Mouse (Mus musculus) lung, adult 18-20 months (tissue): ENCODE data around the gene Ntng1.

Source experiments
- DNase-seq, 2 experiments: peaks; one replicate each; pipeline ENCODE4 v3.0.0; 2022; ENCODE audit warnings: mixed read lengths in 2 of 2

The Ntng1 gene

DNA sequence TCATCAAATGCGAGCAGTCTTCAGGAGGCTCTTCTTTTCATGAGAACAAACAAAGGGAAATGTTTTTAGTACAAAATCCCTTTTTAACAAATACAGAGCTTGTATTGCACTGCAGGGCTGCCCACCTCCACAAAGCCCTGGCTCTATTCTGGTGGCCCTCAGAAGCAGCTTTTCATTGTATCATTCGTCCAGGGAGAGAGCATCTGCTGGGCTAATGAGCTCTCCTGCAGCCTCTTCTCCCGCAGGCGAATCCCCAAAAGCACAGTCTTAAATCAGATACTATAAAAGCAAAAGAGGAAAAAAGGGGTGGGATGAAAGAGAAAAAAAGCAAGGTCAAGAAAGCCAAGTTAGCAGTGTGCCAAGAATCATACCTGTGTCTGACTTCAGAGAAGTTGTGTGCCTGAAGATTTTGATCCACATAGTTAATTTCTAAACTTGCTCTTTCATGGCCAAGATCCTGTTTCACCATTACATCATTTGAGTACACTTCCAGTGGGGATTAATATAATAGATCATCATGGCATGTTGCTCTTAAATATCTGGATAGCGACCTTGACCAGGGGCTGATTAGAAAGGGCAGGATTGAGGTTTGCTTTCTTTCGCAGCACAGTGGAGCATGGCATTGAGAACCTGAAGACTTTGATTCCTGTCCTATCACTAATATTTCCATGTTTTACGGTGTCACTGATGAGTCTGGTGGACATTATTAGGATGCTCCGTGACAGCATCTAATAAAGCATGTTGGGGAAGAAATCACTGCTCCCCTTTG, 225.7 kb downstream of the Ntng1 start:
- DNase-seq = no peak

DNA sequence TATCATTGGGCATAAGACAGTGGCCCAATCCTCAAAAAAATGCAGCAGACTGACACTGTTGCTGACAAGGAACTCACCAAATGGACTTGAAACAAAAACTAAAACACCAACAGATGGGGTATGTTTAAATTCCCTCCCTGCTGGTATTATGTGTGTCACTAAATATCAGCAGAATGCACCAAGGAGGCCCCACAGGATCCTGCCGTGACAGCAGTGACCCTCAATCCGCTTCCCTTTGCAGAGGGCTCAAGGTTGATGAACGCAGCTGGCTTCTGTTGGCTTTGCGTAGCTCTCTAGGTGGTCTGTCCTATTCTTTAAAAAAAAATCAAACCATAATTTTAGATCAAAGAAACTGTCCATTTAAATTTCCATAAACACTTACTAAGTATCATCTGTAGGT, 226.7 kb downstream of the Ntng1 start:
- DNase-seq = no peak

DNA sequence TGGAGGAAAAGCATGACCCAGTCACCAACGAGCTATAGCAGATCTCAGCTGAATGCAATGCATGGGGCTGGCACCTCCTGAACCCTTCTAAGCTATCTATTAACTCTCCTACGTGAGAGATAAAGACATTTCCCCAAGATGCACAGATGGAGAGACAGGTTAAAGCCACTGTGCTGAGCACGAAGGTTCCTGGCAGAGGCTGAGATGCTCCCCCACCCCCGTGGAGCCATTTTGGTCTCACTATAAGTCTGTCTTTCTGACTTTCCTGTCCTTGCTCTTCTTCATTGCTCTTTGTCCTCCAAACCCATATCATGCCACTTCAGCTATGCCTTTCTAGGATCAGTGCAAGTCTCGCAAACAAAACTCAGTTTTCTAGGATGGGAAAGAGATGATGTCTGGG, 229.6 kb downstream of the Ntng1 start:
- no peak for DNase-seq

DNA sequence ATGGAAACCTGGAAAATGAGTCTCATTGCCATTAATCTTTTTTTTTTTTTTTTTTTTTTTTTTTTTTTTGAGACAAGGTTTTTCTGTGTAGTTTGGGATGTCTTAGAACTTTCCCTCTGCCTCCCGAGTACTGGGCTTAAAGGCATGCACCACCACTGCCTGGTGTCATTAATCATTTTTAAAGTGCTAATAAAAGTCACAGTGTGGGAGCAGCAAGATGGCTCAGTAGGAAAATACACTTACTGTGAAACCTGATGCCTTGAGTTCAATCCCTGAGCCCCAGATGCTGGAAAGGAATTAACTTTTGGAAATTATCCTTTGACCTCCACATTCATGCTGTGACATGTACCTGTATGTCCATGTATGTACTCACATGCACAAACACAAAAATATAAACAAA, 253.2 kb downstream of the Ntng1 start:
- DNase-seq = no peak

DNA sequence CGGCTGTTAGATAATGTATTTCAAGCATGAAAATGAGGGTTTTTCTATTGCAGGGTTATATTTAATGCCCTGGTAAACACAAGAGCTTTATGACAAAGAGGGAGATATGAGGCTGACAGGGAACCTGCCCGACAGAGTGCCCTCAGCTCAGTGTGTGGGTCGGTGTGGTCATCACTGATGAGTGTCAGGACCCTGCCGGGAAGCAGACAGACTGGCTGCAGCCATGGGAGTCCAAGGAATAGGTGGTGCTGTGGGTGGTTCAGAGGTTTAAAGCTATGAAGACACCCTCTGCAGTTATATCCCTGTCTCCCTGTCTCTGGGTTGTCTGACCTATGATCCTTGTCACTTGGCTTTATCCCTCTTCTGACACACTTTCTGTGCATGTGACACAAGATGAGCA, 258.1 kb downstream of the Ntng1 start:
- no peak for DNase-seq

DNA sequence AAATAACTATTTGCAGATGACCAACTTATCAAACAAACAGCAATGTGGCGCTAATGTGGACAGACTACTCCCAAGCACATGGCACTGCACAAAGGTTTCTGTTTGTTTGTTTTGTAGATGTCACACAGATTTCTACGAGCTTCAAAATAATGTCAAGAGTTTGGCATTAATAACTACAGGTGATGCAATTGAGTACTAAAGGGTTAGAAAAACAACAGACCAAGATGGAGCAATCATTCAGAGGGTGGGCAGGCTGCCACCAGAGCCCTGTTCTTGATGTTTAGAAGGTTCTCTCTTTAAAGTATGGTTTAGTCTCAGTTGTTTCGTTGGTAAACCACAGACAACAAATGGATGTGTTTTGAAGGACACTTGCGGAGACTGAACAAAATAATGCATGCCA, 264.8 kb downstream of the Ntng1 start:
- peak; percentile 9 to 42 for DNase-seq

DNA sequence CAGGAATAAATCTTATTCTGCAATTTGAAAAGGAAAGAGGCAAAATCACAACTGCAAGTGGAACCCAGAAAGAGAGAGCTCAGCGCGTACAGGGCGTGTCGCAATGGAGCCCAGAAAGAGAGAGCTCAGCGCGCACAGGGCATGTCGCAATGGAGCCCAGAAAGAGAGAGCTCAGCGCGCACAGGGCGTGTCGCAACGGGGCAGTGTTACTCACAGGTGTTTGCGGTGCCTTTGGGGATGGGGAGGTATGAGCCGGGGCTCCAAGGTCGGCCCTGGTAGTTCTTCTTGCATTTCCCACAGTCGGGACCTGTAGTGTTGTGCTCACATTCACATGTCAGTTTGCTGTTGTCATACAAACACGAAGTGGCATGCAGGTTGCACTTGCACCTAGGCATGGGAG, 271.8 kb downstream of the Ntng1 start:
- peak in 1 of 2 experiments; percentile 9 for DNase-seq

DNA sequence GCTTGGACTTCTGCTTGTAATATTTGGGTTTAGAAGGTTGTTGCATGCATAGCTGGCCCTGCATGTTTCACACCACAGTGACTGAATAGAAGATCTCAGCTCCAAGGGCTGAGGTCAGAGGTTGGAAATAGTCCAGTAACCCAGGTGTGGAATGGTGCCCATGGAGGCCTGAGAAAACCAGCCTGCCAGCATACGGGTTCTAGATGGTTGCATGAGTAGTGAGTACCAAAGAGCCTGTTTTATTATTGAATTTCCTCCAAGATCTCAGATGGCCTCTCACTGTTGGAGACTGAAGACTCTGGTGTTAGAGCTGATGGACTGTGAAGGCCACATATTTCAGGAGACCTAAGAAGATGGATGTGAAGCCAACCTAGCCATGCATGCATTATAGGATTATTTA, 285.5 kb downstream of the Ntng1 start:
- DNase-seq = no peak

DNA sequence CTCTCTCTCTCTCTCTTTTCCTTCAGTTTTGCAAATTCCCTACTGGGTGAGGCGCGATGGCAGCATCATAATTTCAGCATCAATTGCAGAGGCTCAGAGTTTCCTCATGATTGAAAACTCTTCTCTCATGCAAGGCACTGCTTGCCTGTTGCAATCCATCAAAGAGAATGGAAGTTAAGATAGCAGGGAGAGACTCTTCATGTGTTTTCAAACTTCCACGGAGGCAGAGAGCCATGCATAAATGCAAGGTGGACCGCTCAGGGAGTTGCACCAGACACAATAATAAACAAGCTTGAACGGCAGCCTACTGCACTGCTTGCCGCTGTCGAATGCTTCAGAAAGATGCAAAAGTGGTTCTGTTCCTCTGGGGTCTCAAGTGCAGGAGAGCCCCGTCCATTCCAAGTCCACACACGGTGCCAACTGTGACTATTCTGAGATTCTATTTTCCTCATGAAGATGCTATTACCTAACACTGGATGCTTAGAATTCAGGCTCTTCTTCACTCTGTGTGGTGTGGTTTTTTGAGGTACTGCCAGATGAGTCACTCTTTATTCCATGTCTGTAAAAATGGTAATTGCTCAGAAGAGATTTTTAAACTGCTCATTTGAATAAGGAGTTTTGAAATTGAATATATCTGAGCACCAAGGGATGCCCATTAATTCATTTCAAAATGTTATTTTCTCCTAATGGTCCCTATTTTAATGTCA, 289.2 kb downstream of the Ntng1 start:
- no peak for DNase-seq

DNA sequence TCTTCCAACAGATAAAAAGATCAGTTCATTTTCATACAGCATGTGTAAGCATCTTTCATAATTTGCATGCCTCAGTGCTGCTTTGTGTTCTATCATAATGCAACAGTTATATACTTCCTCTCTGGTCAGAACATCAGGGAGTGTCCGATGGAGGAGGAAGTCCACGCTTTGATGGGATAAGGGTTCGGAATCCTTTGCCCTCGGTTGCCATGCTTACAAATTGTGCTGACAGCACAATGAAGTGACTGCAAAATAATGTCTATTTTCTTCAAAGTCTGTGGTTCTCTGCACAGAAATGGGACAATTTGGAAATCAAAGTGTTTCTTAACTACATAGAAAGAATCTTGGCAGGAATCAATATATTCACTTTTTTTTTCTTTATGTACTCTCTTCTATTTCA, 297.2 kb downstream of the Ntng1 start:
- no peak for DNase-seq

DNA sequence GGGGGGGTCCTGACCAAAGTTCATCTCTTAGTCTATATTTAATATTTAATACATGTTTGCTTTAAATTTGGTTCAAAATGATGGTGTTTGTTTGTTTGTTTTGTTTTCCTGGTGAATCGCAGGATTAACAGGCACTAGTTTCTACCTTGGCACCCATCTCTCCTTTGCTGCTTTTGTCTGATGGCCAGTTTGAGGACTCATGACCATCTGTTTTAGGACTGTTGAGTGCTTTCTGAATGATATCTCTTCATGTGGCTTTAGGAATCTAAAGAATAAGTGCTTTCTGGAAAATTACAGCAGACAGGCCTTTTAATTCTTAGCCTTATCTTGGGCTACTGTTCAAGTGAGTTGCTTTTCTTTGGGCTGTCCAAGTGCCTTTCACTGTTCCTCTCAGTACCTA, 318.0 kb downstream of the Ntng1 start:
- DNase-seq = no peak

DNA sequence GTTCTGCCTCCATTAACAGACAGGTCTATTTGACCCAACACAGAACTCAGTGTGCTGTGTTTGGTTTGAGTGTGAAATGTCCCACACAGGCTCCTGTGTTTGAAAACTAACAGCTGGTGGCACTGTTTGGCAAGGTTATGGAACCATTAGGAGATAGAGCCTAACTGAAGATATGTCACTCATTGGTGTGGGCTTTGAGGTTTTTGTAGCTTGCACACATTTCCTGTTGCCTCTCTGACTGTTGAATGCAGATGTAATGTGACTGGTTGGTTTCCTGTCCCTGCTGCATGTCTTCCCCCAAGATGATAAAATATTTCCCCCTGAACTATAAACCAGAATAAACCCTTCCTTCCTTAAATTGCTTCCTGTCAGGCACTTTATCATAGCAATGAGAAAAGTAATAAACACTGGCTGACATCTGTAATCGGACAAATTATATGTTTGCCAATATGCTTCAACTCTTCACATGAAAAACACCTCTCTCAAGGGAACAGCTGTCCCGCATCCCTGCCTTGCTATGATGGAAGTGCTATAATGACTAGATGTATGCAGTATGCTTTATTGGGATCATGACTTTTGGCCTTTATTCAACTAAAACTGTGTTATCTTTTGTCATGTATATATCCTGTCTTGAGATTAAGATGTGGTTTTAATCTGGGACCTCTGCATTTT, 320.9 kb downstream of the Ntng1 start:
- no peak for DNase-seq

DNA sequence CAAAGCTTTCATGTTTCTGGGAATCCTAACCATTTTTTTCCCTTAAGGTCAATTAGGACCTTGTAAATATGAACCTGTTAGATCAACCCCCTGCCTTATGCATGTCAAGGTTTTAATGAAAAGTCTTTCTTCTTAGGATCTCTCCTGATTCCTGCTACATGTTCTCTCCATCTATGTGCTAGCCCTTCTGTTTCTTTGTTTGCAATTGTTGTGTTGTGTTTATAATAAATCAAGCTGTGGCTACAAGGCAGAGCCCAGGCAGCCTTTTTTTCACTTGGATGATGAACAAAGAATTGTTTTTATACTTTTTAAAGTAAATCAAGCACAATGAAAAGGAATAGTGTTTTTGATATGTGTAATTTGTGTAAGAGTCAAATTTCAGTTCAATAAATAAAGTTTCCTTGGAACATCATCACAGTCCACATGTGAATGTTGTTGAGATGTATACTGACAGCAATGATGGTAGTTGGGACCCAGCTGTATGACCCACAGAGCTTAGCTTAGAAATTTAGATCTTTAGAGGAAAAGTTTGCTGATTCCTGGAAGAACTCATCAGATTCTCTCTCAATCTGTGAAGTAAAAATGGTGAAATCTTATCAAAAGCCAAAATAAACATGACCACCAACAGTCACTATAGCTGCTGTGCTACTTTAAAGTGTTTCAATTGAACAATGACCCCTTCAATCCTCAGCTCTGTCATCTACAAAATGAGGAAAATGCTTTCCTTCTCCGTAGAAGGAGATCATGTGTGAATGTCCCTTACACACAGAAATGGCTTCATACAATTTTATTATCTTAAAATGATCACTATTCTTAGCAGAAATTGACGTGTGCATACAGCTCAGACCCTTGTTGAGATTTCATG, 324.8 kb downstream of the Ntng1 start:
- DNase-seq = no peak

DNA sequence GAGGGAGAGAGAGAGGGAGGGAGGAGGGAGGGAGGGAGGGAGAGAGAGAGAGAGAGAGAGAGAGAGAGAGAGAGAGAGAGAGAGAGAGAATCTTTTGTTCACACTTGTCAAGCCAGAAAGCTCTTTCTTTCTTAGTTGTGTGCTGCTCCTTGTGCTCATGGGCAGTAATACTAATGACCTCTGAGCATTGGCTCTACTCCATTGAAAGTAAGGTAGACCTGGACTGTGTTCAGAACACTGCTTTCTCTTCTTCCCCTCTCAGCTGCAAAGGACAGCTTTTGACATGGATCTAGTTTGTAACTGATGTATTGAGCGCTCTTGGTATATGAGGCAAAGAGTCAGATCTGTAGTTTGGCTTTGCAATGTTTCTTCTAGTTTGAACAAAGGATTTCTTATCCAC, 334.7 kb downstream of the Ntng1 start:
- no peak for DNase-seq

DNA sequence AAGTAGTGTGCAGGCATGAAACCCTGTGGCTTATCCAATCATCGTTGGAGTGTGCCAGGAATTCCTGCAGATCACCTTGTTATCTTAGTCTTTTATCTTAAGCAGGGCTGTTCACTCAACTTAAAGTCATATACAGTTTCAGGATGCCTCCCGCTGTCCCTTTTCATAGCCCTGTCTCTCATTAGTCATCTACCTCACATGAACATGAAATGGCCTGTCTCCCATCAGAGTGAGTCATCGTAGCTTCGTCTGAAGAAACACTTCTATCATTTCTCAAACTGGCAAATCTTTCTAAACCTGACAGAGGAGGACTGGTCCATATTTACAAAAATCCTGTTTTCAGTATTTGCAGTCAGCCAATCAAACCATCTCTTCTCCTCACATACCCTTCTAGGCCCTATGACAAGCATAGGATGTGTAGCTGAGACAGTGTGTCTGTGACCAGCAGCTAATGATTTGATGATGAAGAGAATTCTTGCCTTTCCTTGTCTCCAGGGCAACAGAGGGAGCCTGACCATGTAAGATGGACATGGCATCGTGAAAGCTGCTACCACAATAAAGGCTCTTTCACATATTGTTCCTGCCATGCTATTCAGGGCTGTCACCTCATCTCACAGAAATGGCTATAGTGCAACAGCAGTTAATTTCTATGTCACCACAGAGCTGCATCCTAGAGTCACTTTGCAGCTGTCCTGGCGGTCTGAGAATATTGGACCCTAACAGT, 336.4 kb downstream of the Ntng1 start:
- DNase-seq = no peak

DNA sequence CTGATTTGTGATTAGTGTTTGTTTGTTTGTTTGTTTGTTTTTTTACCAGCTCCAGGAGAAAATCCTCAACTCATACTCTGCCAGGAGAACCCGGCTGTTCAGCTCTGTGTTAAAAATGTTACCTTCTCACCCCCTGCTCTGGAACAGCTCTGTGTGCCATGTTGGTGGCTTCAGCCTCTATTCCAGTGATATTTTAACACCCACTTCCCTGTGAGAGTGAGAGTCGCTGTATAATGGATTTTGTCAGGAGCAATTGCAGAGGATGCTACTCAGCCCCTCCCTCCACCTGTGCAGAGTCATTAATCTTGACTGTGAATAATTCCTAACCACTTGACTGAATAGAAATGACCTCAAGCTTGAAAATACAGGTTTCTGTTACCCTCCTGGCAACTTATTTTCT, 339.7 kb downstream of the Ntng1 start:
- no peak for DNase-seq

DNA sequence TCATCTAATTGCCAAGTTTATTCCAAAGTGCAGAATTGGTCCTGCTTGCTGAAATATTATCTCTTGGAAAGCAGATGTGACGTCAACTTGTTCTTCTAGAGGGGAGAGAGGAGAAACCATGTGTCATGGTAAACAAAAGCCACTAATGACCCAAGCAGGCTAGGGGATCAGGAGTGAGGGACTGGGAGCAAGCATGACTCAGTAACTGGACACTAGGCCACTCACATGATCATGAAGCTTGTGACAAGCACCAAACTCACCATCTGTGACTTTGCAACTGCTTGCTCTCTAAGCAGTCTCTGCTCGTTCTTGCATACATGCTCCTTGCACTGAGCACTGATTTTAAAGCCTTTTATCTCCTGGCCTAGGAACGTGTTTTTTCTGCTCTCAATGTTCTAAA, 340.2 kb downstream of the Ntng1 start:
- no peak for DNase-seq

DNA sequence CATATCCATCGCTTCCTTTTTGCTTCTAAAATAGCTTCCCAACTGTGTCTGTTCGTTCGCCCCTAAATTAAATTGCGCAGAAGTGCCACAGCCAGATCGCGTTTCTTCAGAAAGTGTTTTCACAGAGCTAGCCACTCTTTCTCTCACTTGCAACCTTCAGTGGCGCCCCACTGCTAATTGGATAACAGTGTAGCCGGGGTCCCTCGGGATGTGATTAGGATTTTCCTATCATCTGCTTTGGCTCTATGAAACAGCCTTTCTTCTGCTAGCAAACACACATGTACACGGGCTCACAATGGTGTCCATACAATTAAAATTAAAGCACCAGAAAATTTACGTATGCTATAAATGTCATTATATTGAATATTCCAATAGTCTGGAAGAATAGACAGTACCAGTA, 346.5 kb downstream of the Ntng1 start:
- DNase-seq = no peak

DNA sequence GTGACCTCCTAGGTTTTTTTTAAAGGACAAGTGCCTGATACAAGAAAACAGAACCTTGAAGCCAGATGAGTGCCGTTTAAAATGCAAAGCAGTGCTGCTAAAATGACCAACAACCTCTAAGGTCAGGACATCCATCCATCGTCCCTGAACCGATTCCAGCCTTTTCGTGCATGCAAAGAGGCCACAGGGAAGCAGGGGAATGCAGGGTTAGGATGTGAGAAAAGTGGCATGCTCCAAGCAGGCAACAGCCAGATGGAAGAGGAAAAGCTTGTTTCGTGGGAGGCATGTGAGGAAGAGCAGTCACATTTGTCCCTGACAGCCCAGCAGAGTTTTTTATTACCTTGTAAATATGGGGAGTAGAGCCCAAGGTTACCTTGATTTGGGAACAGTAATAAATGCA, 360.6 kb downstream of the Ntng1 start:
- no peak for DNase-seq

DNA sequence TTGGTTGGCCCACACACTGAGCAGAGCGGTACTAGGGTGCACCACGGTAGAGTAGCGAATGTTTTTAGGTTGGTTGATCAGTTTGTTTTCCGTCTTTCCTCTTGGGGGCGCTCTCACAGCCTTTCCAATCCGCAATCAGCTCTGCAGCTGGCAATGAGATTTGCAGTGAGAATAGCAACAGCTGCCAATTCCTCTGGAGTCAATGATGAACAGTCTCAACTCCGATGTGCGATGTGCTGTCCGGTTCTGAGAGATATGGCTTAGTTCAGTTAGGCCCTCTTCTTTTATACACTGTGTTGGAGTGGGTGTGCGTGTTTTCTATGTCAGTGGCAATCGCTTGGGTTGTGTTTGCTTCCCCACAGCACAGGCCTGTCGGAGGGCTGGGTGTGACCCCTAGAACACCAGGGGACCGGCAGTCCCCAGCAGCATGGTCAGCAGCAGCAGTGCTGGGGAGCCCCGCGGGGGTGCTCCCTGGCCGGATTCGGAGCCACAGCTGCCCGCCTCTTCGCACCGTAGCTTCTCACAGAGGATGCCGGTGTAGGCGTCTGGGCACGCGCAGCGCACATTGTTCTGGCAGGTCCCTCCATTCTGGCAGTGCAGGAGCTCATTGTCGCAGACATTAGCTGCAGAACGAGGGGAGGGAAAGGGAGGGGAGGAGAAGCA, 361.4 kb downstream of the Ntng1 start:
- peak in 1 of 2 experiments; percentile 0 for DNase-seq

DNA sequence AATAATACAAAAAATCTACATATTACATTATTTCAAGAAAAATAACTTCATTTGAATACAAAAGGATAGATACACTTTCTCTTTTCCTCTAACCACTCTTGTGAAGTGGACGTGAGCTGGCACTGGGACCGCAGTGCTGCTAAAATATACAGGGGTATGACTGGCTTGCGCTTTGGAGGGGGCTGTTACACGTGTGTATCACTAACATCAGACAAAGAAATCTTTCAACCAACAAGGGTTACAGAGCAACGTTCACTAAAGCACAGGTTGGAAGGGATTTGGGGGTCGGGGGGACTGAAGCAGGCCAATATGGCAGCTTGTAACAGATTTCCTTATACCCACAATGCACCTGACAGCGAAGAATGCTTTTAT, 361.9 kb downstream of the Ntng1 start:
- no peak for DNase-seq

DNA sequence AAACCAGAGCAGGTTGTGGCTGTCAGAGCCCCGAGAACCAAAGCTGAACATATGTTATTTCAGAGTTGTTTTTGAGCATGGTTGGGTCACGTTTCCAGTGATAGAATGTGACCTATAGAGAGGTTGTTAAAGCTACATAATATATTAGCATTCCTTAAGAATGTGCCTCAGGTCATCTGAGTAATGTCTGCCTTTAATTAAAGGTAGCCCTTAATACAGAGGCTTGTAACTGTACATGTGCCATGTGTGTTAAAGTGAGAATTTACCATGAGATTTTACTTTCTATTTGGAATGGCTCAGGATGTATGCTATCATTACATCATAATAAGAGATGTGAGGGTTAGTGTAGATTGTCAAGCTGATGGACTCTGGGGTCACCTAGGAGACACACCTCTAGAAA, 368.6 kb downstream of the Ntng1 start:
- DNase-seq = no peak
